Mouse (Mus musculus) spleen, embryonic (tissue): ENCODE data around the gene Ppcdc.

Experiments
- CTCF ChIA-PET: fragments of 350-600 bp; sonication (Branson Sonifier 250); formaldehyde crosslinking; loops from one replicate; lab custom pipeline; 2022; lab: Charles Lee

The Ppcdc gene

GRCm38 (mm10) chr9:57439522-57440295 is at the start of gene Ppcdc:
Gene Ppcdc (minus strand): TSS chr9:57440124.
- CTCF ChIA-PET = interaction anchor here (0.6 kb wide), 1 partner anchor 171 kb away, joined by 10 read pairs; no protein-coding TSS in a partner anchor

- CTCF ChIA-PET = no interaction called here
Observed at GRCm38 (mm10) chr9:57487807-57488206, 47.9 kb upstream of the Ppcdc start.

- CTCF ChIA-PET = interaction anchor here (0.9 to 1.2 kb wide), 2 partner anchors 11 to 31 kb away, joined by 3 to 8 read pairs; no protein-coding TSS in a partner anchor
Observed at GRCm38 (mm10) chr9:57485774-57486173, 45.9 kb upstream of the Ppcdc start.

- CTCF ChIA-PET = no interaction called here
Observed at GRCm38 (mm10) chr9:57468914-57469313, 29.0 kb upstream of the Ppcdc start.

GRCm38 (mm10) chr9:57467896-57468549 is 28.1 kb upstream of the Ppcdc start, which contains the start of gene Scamp5:
Gene Scamp5 (minus strand): TSS chr9:57468060.
- CTCF ChIA-PET = no interaction called here

GRCm38 (mm10) chr9:57467271-57467771 is 27.4 kb upstream of the Ppcdc start:
- CTCF ChIA-PET = no interaction called here

GRCm38 (mm10) chr9:57466101-57466500 is 26.2 kb upstream of the Ppcdc start:
- CTCF ChIA-PET = no interaction called here

- CTCF ChIA-PET = no interaction called here
Observed at GRCm38 (mm10) chr9:57462866-57463265, 22.9 kb upstream of the Ppcdc start.

GRCm38 (mm10) chr9:57459707-57460106 is 19.8 kb upstream of the Ppcdc start:
- CTCF ChIA-PET = no interaction called here

- CTCF ChIA-PET = no interaction called here
Observed at GRCm38 (mm10) chr9:57453516-57453915, 13.6 kb upstream of the Ppcdc start.

GRCm38 (mm10) chr9:57452624-57453462 is 12.9 kb upstream of the Ppcdc start:
- CTCF ChIA-PET = interaction anchor here (0.6 kb wide), 1 partner anchor 503 kb away, joined by 3 read pairs; no protein-coding TSS in a partner anchor

- CTCF ChIA-PET = no interaction called here
Observed at GRCm38 (mm10) chr9:57449715-57450114, 9.8 kb upstream of the Ppcdc start.

- CTCF ChIA-PET = no interaction called here
Observed at GRCm38 (mm10) chr9:57440620-57441019, 696 bp upstream of the Ppcdc start.

GRCm38 (mm10) chr9:57439083-57439482 is 841 bp downstream of the Ppcdc start:
- CTCF ChIA-PET = interaction anchor here (0.6 kb wide), 1 partner anchor 171 kb away, joined by 10 read pairs; no protein-coding TSS in a partner anchor

GRCm38 (mm10) chr9:57437896-57438614 is 1.9 kb downstream of the Ppcdc start:
- CTCF ChIA-PET = no interaction called here

GRCm38 (mm10) chr9:57436166-57436565 is 3.8 kb downstream of the Ppcdc start:
- CTCF ChIA-PET = interaction anchor here (0.6 kb wide), 1 partner anchor 203 kb away, joined by 3 read pairs; no protein-coding TSS in a partner anchor

GRCm38 (mm10) chr9:57434405-57435165 is 5.3 kb downstream of the Ppcdc start:
- CTCF ChIA-PET = interaction anchor here (0.6 to 0.7 kb wide), 2 partner anchors 80 to 260 kb away, joined by 3 read pairs; no protein-coding TSS in a partner anchor

- CTCF ChIA-PET = interaction anchor here (1.0 to 1.9 kb wide), 4 partner anchors 11 to 174 kb away, joined by 4 to 5 read pairs (median 4); no protein-coding TSS in a partner anchor
Observed at GRCm38 (mm10) chr9:57433097-57434032, 6.6 kb downstream of the Ppcdc start.
